Mouse (Mus musculus): ENCODE measurements around the gene Camk2n2. TPM values are rescaled to one million over a fixed set of nuclear protein-coding genes. Genes with fewer than 3 reads are reported as not detected.

Gene Camk2n2
- polyA plus RNA-seq, 1 experiment: 22.1 TPM

DNA sequence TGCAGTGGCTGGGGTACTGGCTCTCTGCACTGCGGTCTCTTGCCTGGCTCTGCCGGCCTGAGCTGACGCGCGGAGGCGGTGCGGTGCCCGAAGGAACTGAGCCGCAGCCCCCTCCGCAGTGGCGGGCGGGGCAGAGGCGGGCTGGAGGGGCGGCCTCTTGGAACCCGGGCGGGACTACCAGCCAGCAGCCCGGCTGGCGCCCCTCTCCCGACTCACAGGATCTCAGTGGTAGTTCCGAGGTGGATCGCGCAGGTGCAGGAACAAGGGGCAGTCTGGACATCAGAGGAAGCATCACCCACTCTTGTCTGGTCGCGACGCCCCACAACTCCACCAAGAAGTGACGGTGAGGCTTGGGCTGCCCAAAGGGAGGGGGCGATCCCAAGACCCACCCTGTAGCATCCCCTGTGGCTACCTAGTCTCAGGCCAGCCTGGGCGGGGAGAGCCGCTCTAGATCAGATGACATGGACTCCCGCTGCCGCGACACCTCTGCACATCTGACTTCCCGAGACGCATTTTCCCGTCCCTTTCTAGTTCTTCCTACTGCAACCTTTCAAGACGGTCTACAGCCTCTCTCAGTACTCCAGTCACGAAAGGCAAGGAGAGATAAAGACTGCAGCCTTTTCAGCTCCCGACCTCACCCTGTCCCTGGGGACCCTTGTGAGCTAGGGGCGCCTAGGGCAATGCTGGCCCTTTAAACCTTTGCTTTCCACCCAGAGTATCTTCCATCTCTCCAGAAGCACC, 31.0 kb downstream of the Camk2n2 start:
- TF ChIP-seq CTCF (IDR thresholded peaks at IDR 0.05; ENCODE audit: control insufficient read depth, insufficient read depth, insufficient replicate concordance, low read depth, low read length) (no peak), POLR2A (IDR thresholded peaks at IDR 0.05; ENCODE audit: control insufficient read depth, low read depth, low read length) (no peak)
- Histone ChIP-seq H3K27ac (ENCODE audit: control insufficient read depth, insufficient read depth, low read depth, low read length) (no peak overlapping the region), H3K27me3 (ENCODE audit: control insufficient read depth, insufficient read depth, low read length) (no peaks in the 10 kb centered on the region), H3K4me3 (ENCODE audit: control insufficient read depth, low read depth, low read length) (peak overlapping the region; percentile 19), H3K36me3 (ENCODE audit: control insufficient read depth, insufficient read depth, low read length) (no peaks in the 10 kb centered on the region), H3K4me1 (ENCODE audit: control insufficient read depth, insufficient read depth, low read length) (peaks cover 10% of the 10 kb centered on the region)

DNA sequence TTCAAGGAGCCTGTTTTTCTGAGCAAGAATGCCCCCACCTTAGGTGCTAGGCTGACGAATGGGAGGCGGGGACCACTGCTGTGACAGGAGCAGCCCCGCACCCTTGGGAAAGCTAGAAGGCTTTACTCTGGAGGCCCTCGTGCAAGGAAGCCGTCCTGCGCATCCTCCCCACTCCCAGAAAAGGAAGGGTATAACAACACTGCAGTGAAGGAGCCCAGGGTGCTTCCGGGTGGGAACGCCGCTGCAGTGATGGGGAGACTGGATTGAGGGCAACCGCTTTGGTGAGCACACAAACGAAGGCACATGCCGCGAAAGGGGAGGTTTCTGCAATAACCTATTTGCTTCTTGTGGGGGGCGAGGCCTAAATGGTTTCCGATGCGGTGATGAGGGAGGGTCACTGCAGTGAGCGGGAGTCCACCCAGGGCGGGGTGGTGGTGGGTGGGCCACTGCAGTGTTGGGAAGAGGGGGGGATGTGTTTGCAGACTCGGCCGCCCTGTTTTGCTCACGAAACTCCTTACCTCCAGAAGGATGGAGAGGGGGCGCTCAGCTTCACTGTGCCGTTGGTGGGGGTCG, 31.6 kb downstream of the Camk2n2 start, which contains the start of gene Vwa5b2:
Gene Vwa5b2, plus strand, starts transcription at position 106 of the 573 bp plus-strand sequence.
- TF ChIP-seq POLR2A (IDR thresholded peaks at IDR 0.05; ENCODE audit: control insufficient read depth, low read depth, low read length): no peak
- TF ChIP-seq CTCF (IDR thresholded peaks at IDR 0.05; ENCODE audit: control insufficient read depth, insufficient read depth, insufficient replicate concordance, low read depth, low read length): no peak
- Histone ChIP-seq H3K27me3 (ENCODE audit: control insufficient read depth, insufficient read depth, low read length) (no peaks in the 10 kb centered on the region), H3K4me1 (ENCODE audit: control insufficient read depth, insufficient read depth, low read length) (peaks cover 10% of the 10 kb centered on the region), H3K4me3 (ENCODE audit: control insufficient read depth, low read depth, low read length) (peak within 1 kb of the TSS; percentile 19), H3K36me3 (ENCODE audit: control insufficient read depth, insufficient read depth, low read length) (no peaks in the 10 kb centered on the region), H3K27ac (ENCODE audit: control insufficient read depth, insufficient read depth, low read depth, low read length) (no peak within 1 kb of the TSS)

Other genes with a start within 250 kb of the Camk2n2 start
- 16.6 and 19.8 TPM in 2 replicates for gene Abcc5, start 194.9 kb downstream of the Camk2n2 start, polyA plus RNA-seq (2012; rRNA removed)
- gene Eif2b5, start 122.5 kb downstream of the Camk2n2 start, polyA plus RNA-seq (2012; rRNA removed): 38.7 and 41.8 TPM in 2 replicates
- 10.2 and 11.6 TPM in 2 replicates for gene Dvl3, start 104.3 kb downstream of the Camk2n2 start, polyA plus RNA-seq (2012; rRNA removed)
- gene Ap2m1, start 85.8 kb downstream of the Camk2n2 start, polyA plus RNA-seq (2012; rRNA removed): 112 and 119 TPM in 2 replicates
- gene Abcf3, start 72.7 kb downstream of the Camk2n2 start, polyA plus RNA-seq (2012; rRNA removed): 77.2 and 83.0 TPM in 2 replicates
- gene Vwa5b2, start 31.8 kb downstream of the Camk2n2 start, polyA plus RNA-seq (2012; rRNA removed): 0.09 and 0.13 TPM in 2 replicates
- gene Eef1akmt4, start 9.7 kb downstream of the Camk2n2 start, polyA plus RNA-seq (2012; rRNA removed): 5.1 and 5.4 TPM in 2 replicates
- 0.11 and 0.15 TPM in 2 replicates for gene Gm49333, start 9.7 kb downstream of the Camk2n2 start, polyA plus RNA-seq (2012; rRNA removed)
- 18.8 and 22.5 TPM in 2 replicates for gene Alg3, start 9.6 kb downstream of the Camk2n2 start, polyA plus RNA-seq (2012; rRNA removed)
- 0.35 and 0.41 TPM in 2 replicates for gene Ece2, start 8.5 kb upstream of the Camk2n2 start, polyA plus RNA-seq (2012; rRNA removed)
- gene Psmd2, start 30.4 kb upstream of the Camk2n2 start, polyA plus RNA-seq (2012; rRNA removed): 241 and 287 TPM in 2 replicates
- 251 and 267 TPM in 2 replicates for gene Eif4g1, start 47.0 kb upstream of the Camk2n2 start, polyA plus RNA-seq (2012; rRNA removed)
- gene Fam131a, start 72.0 kb upstream of the Camk2n2 start, polyA plus RNA-seq (2012; rRNA removed): 102 and 116 TPM in 2 replicates
- 10.1 and 11.0 TPM in 2 replicates for gene Polr2h, start 96.4 kb upstream of the Camk2n2 start, polyA plus RNA-seq (2012; rRNA removed)
- 68.6 and 77.2 TPM in 2 replicates for gene Clcn2, start 96.5 kb upstream of the Camk2n2 start, polyA plus RNA-seq (2012; rRNA removed)
- gene Chrd, start 111.8 kb upstream of the Camk2n2 start, polyA plus RNA-seq (2012; rRNA removed): 1.6 and 2.9 TPM in 2 replicates
- 0.22 and 0.53 TPM in 2 replicates for gene Thpo, start 113.2 kb upstream of the Camk2n2 start, polyA plus RNA-seq (2012; rRNA removed)